Mouse (Mus musculus) cerebellum, adult 11 months (tissue): ENCODE results near the gene Ddx21.
"Not testable (repeated sequence)": the region's sequence is repeated elsewhere in the genome, so short reads cannot be mapped to it uniquely, and the experiment has no call there.

Experiments used
- DNase-seq: peaks from one replicate; pipeline ENCODE4 v3.0.0; 2022

Ddx21 gene

GRCm38 (mm10) chr10:62602177-62603040 is at the start of gene Ddx21:
TSS of gene Ddx21 (minus strand) at chr10:62602281.
- DNase-seq: peak; percentile 78

- DNase-seq: peak; percentile 99
Observed at GRCm38 (mm10) chr10:62650881-62651810, 49.1 kb upstream of the Ddx21 start, which contains the start of gene Ddx50. TSS of gene Ddx50 (minus strand) at chr10:62651218.

GRCm38 (mm10) chr10:62650358-62650782 is 48.3 kb upstream of the Ddx21 start:
- no peak for DNase-seq

- DNase-seq: no peak
Observed at GRCm38 (mm10) chr10:62604161-62604560, 2.1 kb upstream of the Ddx21 start.

GRCm38 (mm10) chr10:62603233-62604030 is 1.4 kb upstream of the Ddx21 start:
- DNase-seq: no peak

GRCm38 (mm10) chr10:62601833-62602176 is 276 bp downstream of the Ddx21 start:
- no peak for DNase-seq

GRCm38 (mm10) chr10:62601053-62601791 is 859 bp downstream of the Ddx21 start:
- no peak for DNase-seq

- DNase-seq: no peak
Observed at GRCm38 (mm10) chr10:62600056-62600455, 2.0 kb downstream of the Ddx21 start.

GRCm38 (mm10) chr10:62599311-62599710 is 2.8 kb downstream of the Ddx21 start:
- DNase-seq: not testable (repeated sequence)

- no peak for DNase-seq
Observed at GRCm38 (mm10) chr10:62592496-62592895, 9.6 kb downstream of the Ddx21 start.

GRCm38 (mm10) chr10:62590200-62590599 is 11.9 kb downstream of the Ddx21 start:
- DNase-seq: peak; percentile 78

- DNase-seq: no peak
Observed at GRCm38 (mm10) chr10:62588616-62589015, 13.5 kb downstream of the Ddx21 start.

GRCm38 (mm10) chr10:62583245-62583644 is 18.8 kb downstream of the Ddx21 start:
- no peak for DNase-seq

- no peak for DNase-seq
Observed at GRCm38 (mm10) chr10:62582701-62583100, 19.4 kb downstream of the Ddx21 start.

GRCm38 (mm10) chr10:62582263-62582662 is 19.8 kb downstream of the Ddx21 start:
- DNase-seq: no peak

- not testable (repeated sequence) for DNase-seq
Observed at GRCm38 (mm10) chr10:62579129-62579528, 23.0 kb downstream of the Ddx21 start.

GRCm38 (mm10) chr10:62578338-62579100 is 23.6 kb downstream of the Ddx21 start, which contains the start of gene Kif1bp:
TSS of gene Kif1bp (minus strand) at chr10:62578457.
- DNase-seq: peak; percentile 94

- no peak for DNase-seq
Observed at GRCm38 (mm10) chr10:62577673-62578337, 24.3 kb downstream of the Ddx21 start.

- DNase-seq: no peak
Observed at GRCm38 (mm10) chr10:62575001-62575400, 27.1 kb downstream of the Ddx21 start.

GRCm38 (mm10) chr10:62570126-62570871 is 31.8 kb downstream of the Ddx21 start:
- DNase-seq: no peak
